Mouse (Mus musculus) embryonic fibroblast, embryonic 13.5 days (primary cell): ENCODE data around the gene Gm36176.

Experiments used
- CTCF ChIP-seq: IDR thresholded peaks from 2 replicates; pipeline ENCODE4 v1.5.1; 2011; ENCODE audit warnings: mild to moderate bottlenecking, control low read depth, low read length, moderate library complexity, borderline replicate concordance; ENCODE audit not compliant: insufficient read depth
- POLR2A ChIP-seq: IDR thresholded peaks from 2 replicates; pipeline ENCODE4 v1.6.1; 2011; ENCODE audit warnings: low read depth, mild to moderate bottlenecking, control low read depth, low read length, moderate library complexity

- TF ChIP-seq CTCF (no peak), POLR2A (no peak)
Observed at GRCm38 (mm10) chr10:77804095-77804494, 42.5 kb upstream of the Gm36176 start.
